Mouse (Mus musculus) ES-E14 (cell line): ENCODE measurements around the gene Gm14412.
"Not testable (repeated sequence)": the region's sequence is repeated elsewhere in the genome, so short reads cannot be mapped to it uniquely, and the experiment has no call there.

Experiments
- MAFK ChIP-seq: IDR thresholded peaks from 2 replicates; pipeline ENCODE4 v1.6.1; 2014; ENCODE audit warnings: mild to moderate bottlenecking, low read depth, low read length, inconsistent platforms; ENCODE audit not compliant: insufficient read depth
- ZC3H11A ChIP-seq: IDR thresholded peaks from 2 replicates; pipeline ENCODE4 v1.6.1; 2012; ENCODE audit warnings: low read depth, mild to moderate bottlenecking, inconsistent platforms, low read length, borderline replicate concordance
- ZNF384 ChIP-seq: IDR thresholded peaks from 2 replicates; pipeline ENCODE4 v1.6.1; 2012; ENCODE audit warnings: low read depth, low read length, inconsistent platforms

DNA sequence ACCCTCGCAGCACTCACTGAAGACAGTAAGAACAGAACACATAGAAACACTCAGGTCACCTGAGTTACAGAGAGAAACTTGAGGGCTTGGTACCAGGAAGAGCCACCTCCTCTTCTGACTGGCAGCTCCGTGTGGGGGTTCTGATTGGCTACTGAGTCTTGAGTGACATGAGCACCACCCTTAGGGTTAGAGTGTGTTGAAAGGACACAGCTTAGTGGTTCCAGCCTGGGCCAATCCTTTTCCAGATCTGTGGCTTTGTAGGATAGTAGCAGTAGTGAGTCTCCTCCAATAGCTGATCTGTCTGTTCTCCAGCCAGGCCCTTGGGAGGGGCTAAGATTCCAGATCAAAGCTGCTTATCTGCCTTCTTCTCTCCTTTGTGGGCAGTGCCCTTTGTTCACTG, 46.4 kb downstream of the Gm14412 start:
- TF ChIP-seq MAFK, ZNF384, ZC3H11A: not testable (repeated sequence)
